Mouse (Mus musculus) spleen, postnatal 10 days (tissue): ENCODE results near the gene Fryl.

Experiments
- DNase-seq, 2 experiments: peaks; one replicate each; pipeline ENCODE4 v3.0.0; 2021 to 2022; ENCODE audit warnings: low spot score in 2 of 2

Gene Fryl

DNA sequence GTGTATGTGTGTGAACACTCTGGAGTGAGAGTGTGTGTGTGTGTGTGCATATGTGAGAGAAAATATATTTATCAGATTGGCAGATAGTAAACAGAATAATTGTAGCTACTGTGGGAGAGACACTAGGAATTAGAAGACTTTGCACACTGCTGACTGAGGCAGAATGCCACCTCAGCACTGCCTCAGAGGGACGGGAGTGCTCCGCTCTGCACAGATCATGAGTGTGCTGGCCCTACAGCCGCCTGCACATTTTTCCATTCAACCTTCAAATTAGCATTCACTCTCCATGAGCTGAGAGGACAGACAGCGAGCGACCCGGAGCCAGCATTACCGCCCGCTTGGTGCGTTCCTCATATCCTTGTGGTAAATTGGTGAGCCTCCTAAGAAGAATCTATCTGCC lies 96.0 kb downstream of the Fryl start:
- DNase-seq = no peak

DNA sequence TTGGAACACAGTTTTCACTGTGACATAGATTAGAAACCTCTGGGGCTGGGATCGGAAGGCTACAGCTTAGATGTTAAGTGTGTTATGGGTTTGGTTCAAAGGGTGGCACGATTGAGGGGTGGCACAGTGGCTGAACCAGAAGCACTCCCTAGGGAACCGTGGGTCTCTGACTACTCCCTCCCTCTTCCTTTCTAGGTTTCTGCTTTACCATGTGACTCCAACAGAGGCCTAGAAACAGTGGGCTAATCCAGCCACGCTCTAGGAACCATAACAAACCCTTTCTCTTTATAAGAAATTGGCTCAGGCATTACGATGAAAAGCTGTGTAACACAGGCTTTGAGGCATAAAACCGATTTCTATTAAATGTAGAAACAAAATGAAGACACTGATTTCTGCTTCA lies 98.9 kb downstream of the Fryl start:
- DNase-seq = no peak

DNA sequence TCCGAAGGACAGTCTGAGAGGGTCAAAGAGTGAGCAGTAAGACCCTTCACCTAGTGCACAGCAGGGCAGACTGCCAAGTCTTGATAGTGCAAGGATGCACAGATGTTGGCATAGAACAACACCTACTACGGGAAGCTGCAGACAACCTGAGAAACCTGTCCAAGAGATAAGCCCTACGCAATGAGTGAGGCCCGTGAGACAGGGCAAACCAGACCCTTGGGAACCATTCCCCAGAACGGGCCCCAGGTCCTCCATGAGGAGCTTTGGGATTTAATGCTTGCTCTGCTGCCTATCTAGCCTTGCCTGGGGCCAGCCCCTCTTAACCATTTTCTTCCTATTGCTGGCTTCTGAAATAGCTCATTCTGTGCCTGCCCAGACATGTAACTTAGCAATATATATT lies 99.4 kb downstream of the Fryl start:
- DNase-seq = no peak

DNA sequence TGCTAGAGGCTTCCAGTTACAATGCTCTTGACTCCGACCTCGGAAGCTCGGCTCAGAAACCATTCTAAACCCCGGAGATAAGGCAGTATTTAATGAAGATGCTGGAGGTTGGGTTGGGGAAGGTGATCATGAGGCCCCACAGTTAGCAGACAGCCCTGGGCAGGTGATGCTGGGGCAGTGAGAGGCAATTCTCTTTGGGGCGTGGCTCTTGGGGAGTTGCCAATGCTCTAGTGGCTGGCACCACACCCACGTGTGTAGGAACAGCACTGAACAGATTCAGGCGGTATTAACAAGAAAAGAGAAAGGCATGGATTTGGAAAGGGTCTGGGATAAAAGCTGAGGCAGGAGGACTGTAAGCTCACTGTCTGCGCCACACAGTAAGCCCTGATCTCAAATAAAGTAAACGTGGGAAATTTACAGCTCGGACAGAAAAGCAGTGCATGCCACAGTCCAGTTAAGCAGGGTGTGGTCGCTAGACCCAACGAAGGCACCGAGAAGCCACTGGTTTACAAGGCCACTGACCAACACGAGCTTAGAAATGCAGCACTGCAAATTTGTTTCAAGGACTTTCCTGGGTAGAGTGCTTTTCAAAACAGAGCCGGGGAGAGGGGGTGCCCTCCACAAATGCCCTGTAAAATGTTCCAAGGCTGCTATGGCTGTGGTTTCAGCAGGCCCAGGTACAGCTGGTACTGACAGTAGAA lies 100.0 kb downstream of the Fryl start:
- DNase-seq = peak in 1 of 2 experiments; percentile 63

DNA sequence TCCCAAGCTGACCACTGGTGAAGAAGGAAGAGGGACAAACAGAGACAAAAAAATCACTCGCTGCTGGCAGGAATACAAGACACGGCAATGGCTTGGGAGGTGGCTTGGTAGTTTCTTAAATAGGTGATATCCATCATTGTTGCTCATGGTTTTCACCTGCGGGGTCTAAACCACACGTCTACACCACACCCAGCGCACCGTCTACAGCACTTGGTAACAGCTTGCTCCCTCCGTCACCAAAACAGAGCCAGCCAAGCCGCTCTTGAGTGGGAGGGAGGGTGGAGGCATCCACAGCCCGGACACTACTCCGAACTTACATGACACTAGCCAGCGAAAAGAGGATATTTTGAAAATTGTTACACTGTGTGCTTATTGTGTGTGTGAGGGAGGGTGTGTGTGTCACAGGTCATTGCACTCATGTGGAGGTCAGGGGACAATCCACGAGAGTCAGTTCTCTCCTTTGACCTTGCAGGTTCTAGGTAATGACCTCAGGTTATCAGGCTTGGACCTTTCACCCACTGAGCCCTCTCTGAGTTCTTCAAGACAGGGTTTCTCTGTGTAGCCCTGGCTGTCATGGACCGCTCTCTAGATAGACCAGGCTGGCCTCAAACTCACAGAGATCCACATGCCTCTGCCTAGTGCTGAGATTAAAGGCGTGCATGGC lies 102.5 kb downstream of the Fryl start:
- DNase-seq = no peak

DNA sequence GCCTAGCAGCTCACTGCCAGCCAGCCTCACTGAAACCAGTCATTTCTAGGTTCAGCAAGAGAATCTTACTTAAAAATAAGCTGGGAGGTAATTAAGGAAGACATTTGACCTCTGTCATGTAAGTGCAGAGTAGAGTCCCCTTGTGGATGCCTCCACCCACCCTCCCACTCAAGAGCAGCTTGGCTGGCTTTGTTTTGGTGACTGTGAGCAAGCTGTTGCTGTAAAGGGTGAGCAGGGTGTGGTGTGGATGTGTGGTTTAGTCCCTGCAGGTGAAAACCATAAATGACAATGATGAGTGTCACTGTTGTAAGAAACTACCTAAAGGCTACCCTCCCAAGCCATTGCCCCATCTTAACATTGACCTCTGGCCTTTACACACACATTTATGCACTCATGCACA lies 104.2 kb downstream of the Fryl start:
- no peak for DNase-seq

DNA sequence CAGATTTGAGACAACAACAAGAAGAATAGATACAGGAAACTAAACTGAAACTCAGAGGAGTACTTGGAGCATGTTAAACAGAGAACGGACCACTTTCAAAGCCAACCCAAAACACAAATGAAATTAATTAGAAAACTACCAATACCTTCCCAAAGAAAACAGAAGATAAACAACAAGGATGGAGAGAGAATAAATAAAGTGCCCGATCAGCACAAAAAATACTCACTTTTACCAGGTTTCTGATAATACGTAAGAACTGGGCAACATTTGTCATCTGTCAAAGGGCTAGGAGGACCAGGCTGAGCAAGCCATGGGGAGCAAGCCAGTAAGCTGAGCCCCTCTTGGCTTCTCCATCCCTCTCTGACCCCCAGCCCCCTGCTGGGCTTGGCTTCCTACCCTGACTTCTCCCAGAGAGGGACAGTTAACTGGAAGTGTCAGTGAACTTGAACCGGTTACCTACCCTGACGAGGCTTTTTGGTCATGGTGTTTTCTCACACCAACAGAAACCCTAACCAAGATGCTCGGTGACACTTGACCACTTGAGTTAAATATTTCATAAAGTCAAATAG lies 105.5 kb downstream of the Fryl start:
- no peak for DNase-seq

DNA sequence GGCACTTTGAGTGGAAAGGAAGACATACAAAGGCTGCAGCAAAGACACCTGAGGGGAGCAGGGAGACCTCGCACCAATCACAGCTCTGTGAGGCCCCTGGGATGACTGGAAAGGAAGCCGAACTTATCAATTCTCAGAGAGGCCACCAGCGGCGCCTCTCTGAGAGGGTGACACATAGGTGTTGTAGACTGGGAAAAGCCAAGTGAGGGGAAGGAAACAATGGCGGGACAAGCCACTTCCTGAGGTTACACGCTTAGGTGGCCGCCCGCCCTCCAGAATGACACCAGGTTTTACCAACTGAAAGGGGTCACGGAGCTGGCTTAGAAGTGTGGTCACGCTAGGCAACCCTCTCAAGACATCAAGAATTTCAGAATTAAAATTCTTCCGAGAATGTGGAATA lies 111.4 kb downstream of the Fryl start:
- DNase-seq = no peak

DNA sequence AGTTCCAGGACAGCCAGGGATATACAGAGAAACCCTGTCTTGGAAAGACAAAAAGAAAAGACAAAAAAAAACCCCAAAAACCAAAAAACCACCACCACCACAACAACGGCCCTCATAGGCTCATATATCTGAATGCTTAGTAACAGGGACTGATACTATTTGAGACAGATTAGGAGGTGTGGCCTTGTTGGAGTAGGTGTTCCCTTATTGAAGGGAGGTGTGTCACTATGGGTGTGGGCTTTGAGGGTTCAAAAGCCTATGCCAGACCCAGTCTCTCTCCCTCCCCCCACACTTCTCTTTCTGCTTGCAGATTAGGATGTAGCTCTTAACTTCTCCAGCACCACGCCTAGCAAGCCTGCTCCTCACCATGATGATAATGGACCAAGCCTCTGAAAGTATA lies 114.7 kb downstream of the Fryl start:
- DNase-seq = no peak

DNA sequence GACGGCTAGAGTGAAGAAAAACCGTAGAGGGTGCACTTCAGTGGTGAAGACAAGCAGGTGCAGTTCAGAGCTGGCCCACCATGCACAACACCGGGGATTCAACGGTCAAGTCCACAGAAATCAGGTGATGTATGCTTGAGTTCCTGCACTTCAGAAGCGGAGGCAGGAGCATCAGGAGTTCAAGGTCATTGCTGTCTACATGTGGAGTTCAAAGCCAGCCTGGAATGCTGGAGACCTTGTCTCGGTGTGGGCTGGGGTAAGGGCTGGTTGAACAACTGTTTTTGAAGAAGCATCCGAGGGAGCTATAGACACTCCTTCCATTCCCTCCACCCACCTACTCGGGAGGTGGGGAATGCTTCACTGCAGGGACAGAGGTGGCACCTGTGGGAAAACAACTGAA lies 115.3 kb downstream of the Fryl start:
- no peak for DNase-seq

DNA sequence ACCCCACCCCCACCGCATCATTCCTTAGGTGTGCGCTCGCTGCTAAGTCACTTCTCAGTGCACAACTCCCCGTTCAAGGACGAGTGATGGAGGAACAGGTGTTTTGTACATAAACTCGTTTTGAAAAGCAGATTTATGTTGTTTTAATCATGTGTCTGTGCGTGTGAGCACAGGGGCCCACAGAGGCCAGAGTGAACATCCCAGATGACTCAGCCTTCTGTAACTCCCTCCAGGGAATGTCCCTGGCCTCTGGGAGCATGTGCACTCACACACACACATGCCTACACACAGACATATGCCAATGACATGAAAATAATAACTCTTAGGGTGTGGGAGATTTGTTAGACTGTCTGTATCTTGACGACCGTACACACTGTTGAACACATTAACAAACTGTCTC lies 118.9 kb downstream of the Fryl start:
- DNase-seq = no peak

DNA sequence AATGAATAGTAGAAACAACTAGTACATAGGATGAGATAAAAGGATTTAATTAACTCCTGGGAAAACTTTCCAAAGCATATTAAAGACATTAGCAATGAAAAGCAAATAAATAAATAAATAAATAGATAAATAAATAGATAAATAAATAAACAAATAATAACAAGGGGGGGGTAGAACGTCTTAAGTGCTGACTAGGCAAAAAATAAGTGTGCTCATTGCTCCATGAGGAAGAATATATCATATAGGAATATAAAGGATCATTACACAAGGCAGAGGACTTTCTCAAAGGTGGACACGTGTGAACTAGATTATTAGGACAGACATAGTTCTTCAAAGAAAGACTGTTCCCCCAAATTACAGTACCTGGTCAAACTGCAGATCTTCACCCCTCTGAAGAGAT lies 120.5 kb downstream of the Fryl start:
- DNase-seq = no peak

DNA sequence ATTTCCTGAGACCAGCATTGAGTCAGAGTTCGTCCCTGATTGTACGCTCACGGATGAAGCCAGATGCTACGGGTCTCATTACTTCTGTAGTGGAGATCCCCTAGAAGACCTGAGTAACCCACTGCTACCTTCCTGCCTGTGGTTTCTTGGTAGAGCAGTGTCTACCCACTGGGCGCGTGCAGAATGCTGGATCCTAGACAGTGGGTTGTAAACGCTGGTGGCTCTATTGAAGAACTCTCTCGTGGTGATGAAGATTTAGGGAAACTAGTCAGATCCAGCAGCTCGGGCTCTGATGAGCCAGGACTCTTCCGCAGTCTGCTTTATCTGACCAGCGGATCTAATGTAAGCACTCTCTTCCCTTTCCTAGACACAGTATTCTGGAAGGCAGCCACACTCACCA lies 121.3 kb downstream of the Fryl start:
- DNase-seq = no peak

DNA sequence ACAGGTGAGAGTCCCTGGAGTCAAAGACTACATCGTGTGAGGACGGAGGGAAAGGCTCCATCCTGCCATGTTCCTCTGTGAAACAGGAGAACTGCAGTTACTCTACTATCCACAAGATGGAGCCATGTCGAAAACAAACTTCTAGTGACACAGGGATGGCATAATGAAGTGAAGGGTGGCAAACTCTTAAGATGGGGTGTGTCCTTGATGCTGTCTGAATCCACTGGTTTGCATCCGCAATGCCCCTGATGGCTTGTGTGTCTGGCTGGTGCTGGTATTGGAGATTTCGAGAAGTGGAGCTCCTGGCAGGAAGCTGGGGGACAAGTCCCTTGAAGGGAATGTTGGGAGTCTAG lies 122.6 kb downstream of the Fryl start:
- peak; percentile 52 to 56 for DNase-seq

DNA sequence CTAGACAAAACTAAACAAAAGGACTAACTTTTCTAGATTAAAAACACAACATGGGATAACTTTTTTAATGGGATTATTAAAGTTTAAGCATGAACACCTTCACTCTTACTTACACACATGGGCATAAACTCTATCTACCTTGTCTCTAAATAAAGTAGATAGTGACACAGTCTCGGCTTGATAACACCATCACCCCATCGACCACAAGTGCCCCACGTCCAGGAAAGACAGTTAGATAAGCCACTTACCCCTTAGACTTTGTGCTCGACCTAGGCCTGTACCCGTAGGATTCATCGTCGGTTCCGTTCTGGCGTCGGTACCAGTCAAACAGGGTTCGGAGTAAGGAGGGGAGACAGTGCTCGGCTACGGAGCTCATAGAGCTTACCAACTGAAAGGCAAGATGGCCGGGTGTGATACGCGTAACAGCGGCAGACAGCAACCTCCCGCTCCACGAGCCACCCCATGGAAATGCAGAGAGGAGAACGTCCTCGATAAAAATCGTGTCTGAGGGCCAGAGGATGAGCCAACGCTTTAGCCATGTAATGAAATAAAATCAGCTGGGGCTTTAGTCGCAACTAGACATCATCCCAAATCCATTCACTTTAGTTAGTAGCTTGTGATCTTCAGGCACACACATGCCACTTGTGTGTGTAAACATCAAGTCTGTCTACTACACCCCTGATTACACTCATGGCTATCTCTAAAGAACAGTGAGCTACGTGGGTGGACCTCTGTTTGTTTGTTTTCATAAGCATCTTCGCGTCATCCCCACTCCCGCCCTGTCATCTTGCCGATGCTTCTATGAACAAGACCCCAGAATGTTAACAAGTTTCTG lies 123.2 kb downstream of the Fryl start:
- no peak for DNase-seq

DNA sequence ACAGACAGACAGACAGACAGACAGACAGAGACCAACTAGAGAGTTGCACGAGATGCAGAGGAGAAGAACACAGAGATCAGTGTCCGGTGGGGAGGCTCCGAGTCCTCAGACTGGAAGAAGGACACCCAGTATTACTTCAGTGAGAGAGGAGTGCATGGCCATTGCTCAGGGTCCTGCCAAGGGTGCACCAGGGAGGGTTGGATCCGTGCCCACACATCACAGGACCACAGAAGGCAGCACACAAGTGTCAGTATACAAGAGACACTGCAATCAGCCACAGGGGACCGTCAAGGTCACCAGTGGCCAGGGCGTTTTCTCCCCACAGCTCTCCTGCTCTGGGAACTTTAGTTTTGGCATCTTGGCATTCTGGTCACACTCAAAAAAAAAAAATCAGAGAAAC lies 125.4 kb downstream of the Fryl start:
- DNase-seq = no peak

DNA sequence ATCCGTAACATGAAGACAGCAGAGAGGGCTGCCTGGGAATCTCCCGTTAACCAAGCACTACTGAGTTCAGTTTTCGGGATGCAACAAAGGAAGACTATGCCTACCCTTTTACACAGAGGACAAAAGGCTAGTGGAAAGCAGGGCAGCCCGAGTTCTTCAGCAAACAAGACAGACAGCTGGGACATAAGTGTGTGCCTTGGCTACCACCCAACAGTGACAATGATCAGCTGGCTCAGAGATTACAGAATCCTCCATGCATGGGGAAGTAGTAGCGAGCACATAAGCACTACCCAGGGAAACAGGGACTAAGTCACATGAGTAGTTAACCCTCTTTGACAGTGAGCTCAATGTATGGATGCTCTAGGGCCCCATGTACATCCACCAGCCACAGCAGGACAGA lies 126.5 kb downstream of the Fryl start:
- DNase-seq = no peak

DNA sequence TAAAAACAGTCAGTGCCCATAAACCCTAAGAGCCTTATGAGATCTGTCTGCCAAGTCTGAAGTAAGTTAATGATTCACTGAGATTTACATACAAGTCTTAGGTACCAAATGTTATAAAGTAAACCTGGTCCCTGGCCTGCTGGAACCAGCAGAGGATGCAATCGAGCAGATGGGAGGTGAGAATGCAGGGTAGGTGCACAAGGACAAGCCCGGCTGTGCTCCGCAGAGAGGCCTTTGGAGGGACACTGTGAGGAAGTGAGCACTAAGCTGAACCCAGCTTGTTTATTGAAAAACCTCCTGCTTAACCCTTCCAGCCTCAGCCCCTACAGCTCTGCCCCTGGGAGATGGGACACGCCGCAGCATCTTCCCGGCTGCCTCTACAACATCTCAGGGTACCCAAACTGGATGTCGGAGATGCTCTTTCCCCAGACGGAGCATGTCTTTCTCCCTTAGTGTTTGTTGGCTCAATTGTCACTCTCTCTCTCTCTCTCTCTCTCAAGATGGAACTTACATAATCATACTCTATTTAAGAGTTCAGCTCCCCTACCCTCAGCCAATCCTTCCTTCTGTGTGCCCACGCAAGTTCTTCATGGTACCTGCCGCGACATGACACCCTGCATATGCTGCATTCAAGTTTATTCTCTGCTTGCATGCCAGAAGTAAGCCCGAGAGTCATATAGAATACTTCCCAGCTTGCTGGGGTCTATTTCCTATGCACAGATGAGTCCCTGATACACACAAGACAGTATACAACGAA lies 136.3 kb downstream of the Fryl start:
- no peak for DNase-seq

DNA sequence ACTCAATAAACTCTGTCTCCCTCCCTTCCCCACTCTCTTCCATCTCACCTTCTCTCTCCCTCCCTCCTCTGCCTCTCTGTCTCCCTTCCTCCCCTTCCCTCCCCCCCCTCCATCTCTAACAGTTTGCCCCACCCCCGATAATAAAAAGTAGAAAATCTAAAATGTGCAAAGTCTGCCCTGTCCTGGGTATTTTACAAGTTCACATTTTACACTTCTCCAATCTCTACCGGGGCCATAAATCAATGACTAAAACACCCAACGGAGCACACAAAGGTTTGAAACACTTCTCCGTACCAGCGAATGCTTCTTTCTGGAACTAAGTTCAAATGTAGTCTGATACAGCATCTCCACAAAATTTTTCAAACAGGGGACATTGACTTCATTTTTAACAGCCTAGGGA lies 136.9 kb downstream of the Fryl start:
- DNase-seq = no peak

DNA sequence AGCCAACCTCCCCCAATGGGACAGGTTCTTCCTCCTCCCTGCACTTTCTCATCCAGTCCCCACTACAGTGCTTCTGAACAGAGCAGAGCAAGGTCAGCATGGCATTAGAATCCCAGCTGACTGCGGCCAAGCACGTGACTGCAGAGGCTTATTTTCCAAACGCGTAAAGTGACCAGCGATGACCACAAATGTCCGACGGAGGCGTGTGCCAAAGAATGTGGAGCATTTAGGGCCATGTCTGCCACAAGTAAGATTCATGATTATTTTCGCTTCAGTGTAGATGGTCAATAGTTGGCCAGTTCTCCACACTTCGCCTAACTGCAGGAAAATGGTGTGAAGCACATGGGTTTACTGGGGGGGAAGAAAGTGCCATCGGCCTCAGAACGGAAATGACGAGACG lies 137.6 kb downstream of the Fryl start:
- no peak for DNase-seq

DNA sequence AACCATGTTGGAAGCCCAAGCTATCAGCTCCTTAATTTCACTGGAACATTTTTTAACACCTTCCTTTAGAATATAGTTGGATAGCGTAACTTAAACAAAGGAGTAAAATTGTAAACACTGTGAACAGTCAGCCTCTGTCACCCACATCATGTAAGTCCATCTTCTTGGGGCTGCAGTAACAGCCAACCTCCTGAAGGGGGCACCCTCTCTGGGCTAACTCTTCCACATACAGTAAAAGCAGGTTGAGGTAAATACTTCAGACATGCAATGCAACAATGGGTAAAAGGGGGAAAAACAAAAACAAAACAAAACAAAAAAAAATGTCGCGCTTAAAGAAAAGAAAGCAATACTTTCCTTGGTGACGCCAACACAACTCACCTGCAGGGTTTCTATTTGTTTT lies 141.5 kb downstream of the Fryl start:
- peak in 1 of 2 experiments; percentile 36 for DNase-seq

DNA sequence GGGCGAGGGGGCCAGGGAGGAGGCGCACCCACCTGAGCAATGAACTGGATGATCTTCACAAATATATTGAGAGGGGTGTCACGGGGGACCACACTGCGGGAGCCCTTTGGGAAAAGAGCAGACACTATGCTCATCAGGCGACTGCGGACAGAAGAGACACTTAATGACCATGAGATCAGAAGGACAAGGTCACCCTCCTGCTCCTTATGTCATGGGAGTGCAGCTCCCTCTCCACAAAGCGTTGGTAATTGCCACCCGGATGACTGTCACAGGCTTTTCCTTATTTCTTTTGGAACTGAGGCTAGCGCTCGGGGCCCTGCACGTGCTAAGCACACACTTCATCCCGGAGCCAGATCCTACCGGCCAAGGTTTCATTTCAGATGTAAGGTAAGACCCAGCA lies 144.1 kb downstream of the Fryl start:
- DNase-seq = no peak
